Mouse (Mus musculus): Measurements from ENCODE around the gene Alg9.

The Alg9 gene

GRCm38 (mm10) chr9:50774991-50775612 lies at the start of gene Alg9, which contains the start of gene 1110032A03Rik:
Alg9 (plus strand) TSS chr9:50775019.
1110032A03Rik (minus strand) TSS chr9:50775520.
- DNase-seq (ENCODE audit: low spot score in 2 of 2), result peak; percentile 94 to 96

GRCm38 (mm10) chr9:50725921-50726590 lies 48.8 kb upstream of the Alg9 start:
- DNase-seq (ENCODE audit: low spot score in 2 of 2), result no peak

- DNase-seq (ENCODE audit: low spot score in 2 of 2), result peak; percentile 66 to 71
These were observed 47.5 kb upstream of the Alg9 start for GRCm38 (mm10) chr9:50727171-50727924.

- peak; percentile 95 to 96 for DNase-seq (ENCODE audit: low spot score in 2 of 2)
These were observed 46.7 kb upstream of the Alg9 start for GRCm38 (mm10) chr9:50727925-50728651.

- no peak for DNase-seq (ENCODE audit: low spot score in 2 of 2)
These were observed 45.2 kb upstream of the Alg9 start for GRCm38 (mm10) chr9:50729600-50729999.

- no peak for DNase-seq (ENCODE audit: low spot score in 2 of 2)
These were observed 42.3 kb upstream of the Alg9 start for GRCm38 (mm10) chr9:50732560-50732959.

- peak in 1 of 2 experiments; percentile 62 for DNase-seq (ENCODE audit: low spot score in 2 of 2)
These were observed 39.8 kb upstream of the Alg9 start for GRCm38 (mm10) chr9:50734989-50735388.

GRCm38 (mm10) chr9:50738914-50739870 lies 35.6 kb upstream of the Alg9 start, which contains the start of gene Dixdc1:
Dixdc1 (minus strand) TSS chr9:50739517.
- DNase-seq (ENCODE audit: low spot score in 2 of 2), result peak; percentile 94

GRCm38 (mm10) chr9:50740867-50741784 lies 33.7 kb upstream of the Alg9 start:
- no peak for DNase-seq (ENCODE audit: low spot score in 2 of 2)

- no peak for DNase-seq (ENCODE audit: low spot score in 2 of 2)
These were observed 32.6 kb upstream of the Alg9 start for GRCm38 (mm10) chr9:50742261-50742660.

GRCm38 (mm10) chr9:50742744-50743143 lies 32.1 kb upstream of the Alg9 start:
- DNase-seq (ENCODE audit: low spot score in 2 of 2), result no peak

- DNase-seq (ENCODE audit: low spot score in 2 of 2), result no peak
These were observed 29.0 kb upstream of the Alg9 start for GRCm38 (mm10) chr9:50745806-50746205.

GRCm38 (mm10) chr9:50746214-50746677 lies 28.6 kb upstream of the Alg9 start, which contains the start of gene 2310030G06Rik:
2310030G06Rik (minus strand) TSS chr9:50746536.
- DNase-seq (ENCODE audit: low spot score in 2 of 2), result peak in 1 of 2 experiments; percentile 40

- DNase-seq (ENCODE audit: low spot score in 2 of 2), result no peak
These were observed 24.1 kb upstream of the Alg9 start for GRCm38 (mm10) chr9:50750706-50751105.

GRCm38 (mm10) chr9:50751323-50751722 lies 23.5 kb upstream of the Alg9 start, which contains the start of gene Cryab:
Cryab (plus strand) TSS chr9:50751325.
- no peak for DNase-seq (ENCODE audit: low spot score in 2 of 2)

GRCm38 (mm10) chr9:50752054-50752602 lies 22.7 kb upstream of the Alg9 start, which contains the start of gene Hspb2:
Hspb2 (minus strand) TSS chr9:50752354.
- DNase-seq (ENCODE audit: low spot score in 2 of 2), result peak in 1 of 2 experiments; percentile 34

- DNase-seq (ENCODE audit: low spot score in 2 of 2), result peak; percentile 81
These were observed 21.8 kb upstream of the Alg9 start for GRCm38 (mm10) chr9:50752784-50753615.

- no peak for DNase-seq (ENCODE audit: low spot score in 2 of 2)
These were observed 20.9 kb upstream of the Alg9 start for GRCm38 (mm10) chr9:50753947-50754346.

Data from right cerebral cortex, postnatal 10 days (tissue).